Mouse (Mus musculus) limb, embryonic 12.5 days (tissue): ENCODE measurements around the gene Abi3bp. TPM values are rescaled to one million over a fixed set of nuclear protein-coding genes. Genes with fewer than 3 reads are reported as not detected.

Experiments used
- ATAC-seq: fragments of 200-750 bp; cut with Nextera tagmentation; 2 replicates; pipeline ENCODE4 v1.8.0; 2017; ENCODE audit warnings: low read depth, moderate TSS enrichment; ENCODE audit not compliant: insufficient number of reproducible peaks, insufficient read depth, low FRiP score, low TSS enrichment
- H3K27ac ChIP-seq: fragments of 300-500 bp; sonication (generic); 2 replicates; pipeline ENCODE4 v1.5.1; 2016; ENCODE audit warnings: mild to moderate bottlenecking, moderate library complexity
- H3K27me3 ChIP-seq: fragments of 300-500 bp; sonication (generic); 2 replicates; pipeline ENCODE4 v1.6.1; 2016; ENCODE audit warnings: mild to moderate bottlenecking, moderate library complexity
- H3K36me3 ChIP-seq: fragments of 300-500 bp; sonication (generic); 2 replicates; pipeline ENCODE4 v1.6.1; 2016; ENCODE audit warnings: mild to moderate bottlenecking, moderate library complexity
- H3K4me1 ChIP-seq: fragments of 300-500 bp; sonication (generic); replicated peaks from 2 replicates; pipeline ENCODE4 v1.6.1; 2016
- H3K4me2 ChIP-seq: fragments of 300-500 bp; sonication (generic); 2 replicates; pipeline ENCODE4 v1.6.1; 2016; ENCODE audit warnings: mild to moderate bottlenecking, moderate library complexity
- H3K4me3 ChIP-seq: fragments of 300-500 bp; sonication (generic); replicated peaks from 2 replicates; pipeline ENCODE4 v1.5.1; 2016; ENCODE audit warnings: mild to moderate bottlenecking
- H3K9ac ChIP-seq: fragments of 300-500 bp; sonication (generic); replicated peaks from 2 replicates; pipeline ENCODE4 v1.6.1; 2016; ENCODE audit warnings: mild to moderate bottlenecking, moderate library complexity
- H3K9me3 ChIP-seq: fragments of 300-500 bp; sonication (generic); 2 replicates; pipeline ENCODE4 v1.6.1; 2016; ENCODE audit warnings: mild to moderate bottlenecking, moderate library complexity
- WGBS: fragments of 180-500 bp; shearing (Covaris S2); methylation state at CpG from one replicate; pipeline ENCODE4 v1.1.7; 2016; 5-methylcytosine and 5-hydroxymethylcytosine counted together
- polyA plus RNA-seq: library from polyadenylated mRNA; unstranded; fragments of >200 nt; fragmentation: Nextera tagmentation; extraction: Ambion mirVana; gene quantifications from 2 replicates; pipeline ENCODE4 v1.2.1, GENCODE M21; 2016

Abi3bp gene
- polyA plus RNA-seq, 1 experiment from 2014 or later = 0.97 TPM

DNA sequence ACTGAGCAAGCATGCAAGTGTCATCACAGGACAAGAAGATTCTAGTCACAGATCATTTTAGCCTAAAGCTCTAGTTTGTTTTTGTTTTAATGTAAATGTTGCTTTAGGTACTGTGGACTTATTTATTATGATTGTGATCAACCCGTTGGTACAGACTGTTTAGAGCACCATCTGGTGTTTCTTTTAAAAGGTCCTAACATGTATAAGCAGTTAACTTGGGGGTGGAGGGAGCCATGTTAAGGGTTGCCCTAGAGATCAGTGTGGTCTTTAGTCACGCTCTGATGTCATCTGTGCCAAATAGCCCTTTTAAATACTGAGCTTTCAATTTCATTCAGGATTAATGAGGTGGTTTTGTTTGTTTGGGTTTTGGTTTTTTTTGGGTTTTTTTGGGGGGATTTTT, 218.8 kb downstream of the Abi3bp start:
- Histone ChIP-seq H3K4me2 (no peak overlapping the region), H3K4me1 (no peaks in the 10 kb centered on the region), H3K36me3 (peaks cover 62% of the 10 kb centered on the region), H3K27ac (no peak overlapping the region), H3K9ac (no peak overlapping the region), H3K4me3 (no peak overlapping the region), H3K27me3 (no peaks in the 10 kb centered on the region), H3K9me3 (no peaks in the 10 kb centered on the region)
- WGBS = 80% methylated on average over 2 of the region's 2 CpGs
- no peak for ATAC-seq

DNA sequence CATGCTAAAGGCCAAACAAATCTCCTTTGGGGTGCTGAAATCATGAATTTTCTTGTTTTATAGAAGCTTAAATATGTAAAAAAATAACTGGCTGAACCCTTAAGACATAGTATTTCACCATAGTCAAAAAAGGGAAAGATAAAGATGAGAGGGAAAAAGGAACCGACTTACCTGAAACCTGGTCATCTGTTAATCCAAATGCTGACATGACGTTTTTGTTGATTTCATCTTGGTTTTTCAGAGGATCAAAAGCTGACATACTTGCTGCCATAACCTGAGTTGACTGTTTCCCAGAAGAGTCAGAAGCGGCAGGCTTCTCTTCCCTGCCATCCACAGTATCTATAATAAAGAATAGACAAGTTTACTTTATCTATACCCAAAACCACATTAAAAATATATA, 223.2 kb downstream of the Abi3bp start:
- H3K27ac ChIP-seq = no peak overlapping the region
- no peak overlapping the region for H3K9ac ChIP-seq
- peaks cover 56% of the 10 kb centered on the region for H3K36me3 ChIP-seq
- H3K4me3 ChIP-seq = no peak overlapping the region
- H3K4me1 ChIP-seq = no peaks in the 10 kb centered on the region
- ATAC-seq = no peak
- H3K9me3 ChIP-seq = no peaks in the 10 kb centered on the region
- no peaks in the 10 kb centered on the region for H3K27me3 ChIP-seq
- H3K4me2 ChIP-seq = no peak overlapping the region
- 91% methylated on average over 3 of the region's 3 CpGs for WGBS

DNA sequence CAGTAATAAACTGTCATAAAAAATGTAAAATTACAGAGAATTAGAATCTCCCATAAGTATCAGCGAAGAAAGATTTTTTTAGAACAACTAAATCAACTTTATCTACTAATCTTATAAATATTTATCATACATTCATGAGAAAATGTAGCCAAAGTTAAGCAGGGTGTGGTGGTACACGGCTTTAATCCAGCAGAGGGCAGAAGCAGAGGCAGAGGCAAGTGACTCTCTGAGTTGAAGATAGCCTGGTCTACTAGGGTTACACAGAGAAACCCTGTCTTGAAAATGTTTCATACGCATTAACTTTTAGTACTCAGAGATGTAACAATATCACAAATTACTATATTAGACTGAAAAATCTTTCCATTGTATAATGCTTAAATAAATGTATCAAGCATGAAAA, 228.1 kb downstream of the Abi3bp start:
- WGBS = 92% methylated on average over 3 of the region's 3 CpGs
- Histone ChIP-seq H3K4me1 (no peaks in the 10 kb centered on the region), H3K9ac (no peak overlapping the region), H3K27me3 (no peaks in the 10 kb centered on the region), H3K4me2 (no peak overlapping the region), H3K9me3 (no peaks in the 10 kb centered on the region), H3K4me3 (no peak overlapping the region), H3K27ac (no peak overlapping the region), H3K36me3 (peaks cover 66% of the 10 kb centered on the region)
- no peak for ATAC-seq

DNA sequence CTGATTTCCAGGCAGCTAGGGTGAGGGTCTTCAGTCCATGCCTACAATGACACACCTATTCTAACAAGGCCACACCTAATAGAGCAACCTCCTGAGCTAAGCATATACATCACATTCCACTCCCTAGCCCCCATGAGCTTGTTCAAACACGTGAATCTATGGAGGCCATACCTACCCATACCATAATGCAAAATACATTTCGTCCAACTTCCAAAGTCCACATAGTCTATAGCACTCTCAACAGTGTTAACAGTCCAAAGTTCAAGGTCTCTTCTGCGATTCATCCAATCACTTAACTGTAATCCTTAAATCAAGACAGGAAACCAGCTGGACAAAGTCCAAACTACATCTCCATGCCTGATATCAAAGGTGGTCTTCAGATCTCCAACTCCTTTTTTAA, 232.4 kb downstream of the Abi3bp start:
- Histone ChIP-seq H3K9ac (no peak overlapping the region), H3K4me3 (no peak overlapping the region), H3K36me3 (peaks cover 62% of the 10 kb centered on the region), H3K9me3 (no peaks in the 10 kb centered on the region), H3K4me1 (no peaks in the 10 kb centered on the region), H3K27ac (no peak overlapping the region), H3K27me3 (no peaks in the 10 kb centered on the region), H3K4me2 (no peak overlapping the region)
- 93% methylated on average over 3 of the region's 3 CpGs for WGBS
- no peak for ATAC-seq

DNA sequence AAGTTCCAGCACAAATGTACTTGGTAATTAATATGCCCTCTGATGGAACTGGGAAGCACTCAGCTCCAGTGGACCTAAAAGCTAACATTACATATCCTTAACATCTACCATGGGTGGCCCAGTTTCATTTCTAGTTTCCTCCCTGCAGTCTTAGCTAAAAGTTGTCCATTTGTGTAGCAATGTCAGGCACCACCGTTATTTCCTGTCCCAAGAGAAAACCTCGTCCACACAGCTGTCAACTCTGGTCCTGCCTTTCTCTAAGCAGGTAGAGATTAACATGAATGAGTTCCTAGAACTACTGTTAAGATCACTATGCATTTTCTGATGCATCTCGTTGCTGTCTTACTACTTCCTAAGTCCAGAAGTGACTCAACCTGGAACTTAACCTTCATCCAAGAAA, 237.9 kb downstream of the Abi3bp start:
- no peak overlapping the region for H3K27ac ChIP-seq
- peaks cover 21% of the 10 kb centered on the region for H3K36me3 ChIP-seq
- WGBS = 87% methylated on average over 3 of the region's 3 CpGs
- H3K4me1 ChIP-seq = peaks cover 10% of the 10 kb centered on the region
- peak overlapping the region; percentile 68 for H3K4me2 ChIP-seq
- no peaks in the 10 kb centered on the region for H3K9me3 ChIP-seq
- no peak for ATAC-seq
- peak overlapping the region; percentile 78 for H3K4me3 ChIP-seq
- H3K9ac ChIP-seq = no peak overlapping the region
- no peaks in the 10 kb centered on the region for H3K27me3 ChIP-seq

DNA sequence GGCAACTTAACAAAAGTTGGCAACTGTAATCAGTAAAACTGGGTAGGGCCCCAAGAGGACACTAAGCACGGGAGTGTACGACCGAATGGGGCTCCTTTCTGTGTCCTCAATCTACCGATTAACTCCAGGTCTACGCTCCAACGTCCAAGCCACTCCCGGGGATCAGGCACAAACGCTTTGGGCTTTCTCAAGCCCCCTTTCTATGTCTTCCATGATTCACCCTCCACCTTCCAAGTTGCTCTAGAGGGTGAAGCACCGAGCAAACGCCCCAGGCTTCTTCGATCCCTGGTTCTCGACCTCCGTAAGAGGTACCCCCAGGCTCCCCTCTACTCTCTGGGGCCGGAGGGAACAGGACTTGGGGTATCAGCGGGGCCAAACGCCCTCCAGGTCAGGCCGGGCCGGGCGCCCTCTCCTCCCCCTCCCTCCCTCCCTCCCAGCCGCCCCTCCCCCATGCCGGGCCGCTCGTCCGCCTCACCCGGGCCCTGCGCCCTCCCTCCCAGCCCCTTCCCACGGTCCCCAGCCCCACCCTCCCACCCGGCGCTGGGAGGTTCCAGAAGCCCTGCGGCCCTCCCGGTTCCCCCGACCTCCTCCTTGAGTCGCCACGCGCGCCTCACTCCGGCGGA, 239.0 kb downstream of the Abi3bp start:
- Histone ChIP-seq H3K27me3 (no peaks in the 10 kb centered on the region), H3K4me2 (peak overlapping the region; percentile 68), H3K9ac (peak overlapping the region; percentile 85), H3K9me3 (no peaks in the 10 kb centered on the region), H3K4me3 (peak overlapping the region; percentile 78), H3K4me1 (peaks cover 10% of the 10 kb centered on the region), H3K27ac (peak overlapping the region; percentile 99), H3K36me3 (peaks cover 10% of the 10 kb centered on the region)
- WGBS = under 1% methylated on average over 28 of the region's 38 CpGs
- ATAC-seq = peak; percentile 81

DNA sequence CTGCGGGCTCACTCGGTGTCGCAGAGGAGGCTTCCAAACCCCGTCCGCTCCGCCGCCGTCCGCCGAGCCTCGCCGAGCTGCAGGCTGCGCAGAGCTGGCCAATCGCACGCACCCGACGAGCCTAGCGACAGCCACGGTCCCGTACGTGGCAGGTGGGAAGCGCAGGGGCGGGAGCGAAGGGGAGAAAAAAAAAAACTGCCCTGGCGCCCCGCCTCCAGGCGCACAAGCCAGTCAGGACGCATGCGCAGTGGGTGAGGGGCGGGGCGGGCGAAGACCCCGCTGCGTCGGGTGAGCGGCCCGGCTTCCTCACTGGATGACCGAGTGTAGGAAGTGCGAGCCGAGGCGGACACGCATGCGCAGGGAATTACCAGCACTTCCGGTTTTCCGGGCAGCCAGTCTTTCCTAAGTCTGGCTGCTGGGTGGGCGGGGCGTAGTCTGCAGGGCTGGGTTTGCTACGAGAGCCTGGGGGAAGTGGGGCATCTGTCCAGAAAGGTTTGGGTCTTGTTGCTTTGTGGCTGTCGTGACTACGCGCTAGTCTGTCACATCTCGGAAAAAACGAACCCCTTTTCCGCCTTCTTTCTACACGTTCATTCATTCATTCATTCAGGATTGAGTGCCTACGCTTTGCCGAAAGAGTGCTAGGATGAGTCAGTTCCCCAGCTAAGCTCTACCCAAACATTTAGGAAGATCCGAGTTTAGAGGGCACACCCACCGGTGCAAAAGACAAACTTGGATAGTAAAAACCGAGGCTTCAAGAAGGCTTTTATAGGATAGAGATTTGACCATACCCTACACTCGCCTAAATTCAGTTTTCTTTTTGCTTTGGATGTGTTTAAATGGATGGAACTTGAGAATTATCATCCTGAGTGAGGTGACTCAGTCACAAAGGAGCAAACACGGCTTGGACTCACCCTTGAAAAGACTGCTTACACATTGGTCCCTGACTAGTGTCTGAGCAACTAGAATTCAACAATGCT, 239.8 kb downstream of the Abi3bp start, which contains the start of gene Tfg:
Tfg (minus strand) TSS at position 227 of the 977 bp plus-strand sequence.
- Histone ChIP-seq H3K9me3 (no peaks in the 10 kb centered on the region), H3K4me1 (peaks cover 10% of the 10 kb centered on the region), H3K4me2 (peak within 1 kb of the TSS; percentile 68), H3K4me3 (peak within 1 kb of the TSS; percentile 78), H3K9ac (peak within 1 kb of the TSS; percentile 85), H3K36me3 (peaks cover 2% of the 10 kb centered on the region; the same call in 1 of the 2 replicates), H3K27ac (peak within 1 kb of the TSS; percentile 99), H3K27me3 (no peaks in the 10 kb centered on the region)
- peak; percentile 98 for ATAC-seq
- under 1% methylated on average over 60 of the region's 62 CpGs for WGBS

DNA sequence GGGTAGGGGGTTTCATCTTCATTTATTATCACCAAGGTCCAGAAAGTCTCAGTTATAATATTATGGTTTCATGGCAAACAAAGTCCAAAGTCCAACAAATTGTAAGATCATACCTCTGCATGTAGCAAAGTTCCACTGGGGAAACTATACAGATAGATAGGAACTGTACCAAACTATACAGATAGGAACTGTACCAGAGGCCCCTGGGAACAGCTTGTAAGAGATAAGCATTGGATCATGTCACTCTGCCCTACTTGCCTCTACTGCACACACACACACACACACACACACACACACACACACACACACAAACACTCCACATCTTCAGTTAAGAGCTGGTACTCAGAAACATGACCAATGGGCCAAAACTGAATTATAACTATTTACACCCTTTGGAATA, 241.4 kb downstream of the Abi3bp start:
- ATAC-seq = no peak
- no peak overlapping the region for H3K27ac ChIP-seq

DNA sequence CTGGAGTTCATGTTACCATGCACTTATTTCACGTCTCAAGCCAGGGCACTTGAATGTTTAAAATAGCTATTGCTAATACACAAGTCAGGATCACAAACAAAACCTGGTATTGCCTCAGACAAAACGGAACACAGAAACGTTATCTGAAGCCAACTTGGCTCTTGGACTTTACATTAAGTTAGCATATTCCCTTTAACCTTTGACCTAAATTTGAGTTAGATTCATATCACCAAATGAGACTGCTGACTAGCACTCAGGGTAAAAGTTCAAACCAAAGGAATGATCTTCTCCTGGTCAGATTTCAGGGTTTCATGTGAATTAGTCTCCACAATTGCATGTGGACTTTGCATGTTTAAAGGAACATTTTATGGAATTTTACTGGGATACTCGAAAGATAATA, 244.7 kb downstream of the Abi3bp start:
- 67% methylated on average over 4 of the region's 4 CpGs for WGBS

More for the DNA sequence above, 241.4 kb downstream of the Abi3bp start:
- peaks cover 10% of the 10 kb centered on the region for H3K4me1 ChIP-seq
- H3K36me3 ChIP-seq = no peaks in the 10 kb centered on the region
- no peaks in the 10 kb centered on the region for H3K9me3 ChIP-seq
- H3K4me3 ChIP-seq = no peak overlapping the region
- H3K9ac ChIP-seq = no peak overlapping the region
- no peak overlapping the region for H3K4me2 ChIP-seq
- no peaks in the 10 kb centered on the region for H3K27me3 ChIP-seq

DNA sequence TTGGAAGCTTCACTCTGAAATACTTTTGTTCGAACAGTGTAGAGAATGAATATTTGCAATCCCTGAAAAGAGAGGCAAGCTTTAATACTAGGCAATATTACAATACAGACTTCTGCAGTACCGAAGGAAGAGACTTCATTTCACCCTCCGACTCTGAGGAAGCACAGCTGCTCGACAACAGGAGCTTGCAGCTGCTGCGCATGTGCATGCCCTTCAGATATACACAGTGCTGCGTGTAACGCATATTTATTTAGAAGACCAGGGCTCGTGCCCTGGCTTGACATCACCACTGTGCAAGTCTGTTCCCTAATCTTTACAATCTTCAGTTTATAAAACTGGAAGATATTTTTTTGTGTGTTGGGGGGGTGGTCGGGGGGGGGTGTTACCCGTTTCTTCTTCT, 247.2 kb downstream of the Abi3bp start:
- no peak overlapping the region for H3K4me3 ChIP-seq
- H3K9me3 ChIP-seq = no peaks in the 10 kb centered on the region
- no peak for ATAC-seq
- no peaks in the 10 kb centered on the region for H3K36me3 ChIP-seq
- 85% methylated on average over 10 of the region's 10 CpGs for WGBS
- no peak overlapping the region for H3K9ac ChIP-seq
- no peak overlapping the region for H3K27ac ChIP-seq
- no peaks in the 10 kb centered on the region for H3K4me1 ChIP-seq
- no peaks in the 10 kb centered on the region for H3K27me3 ChIP-seq
- no peak overlapping the region for H3K4me2 ChIP-seq

More for the DNA sequence above, 244.7 kb downstream of the Abi3bp start:
- H3K9me3 ChIP-seq = no peaks in the 10 kb centered on the region
- no peak overlapping the region for H3K4me3 ChIP-seq
- no peak overlapping the region for H3K27ac ChIP-seq
- H3K4me1 ChIP-seq = no peaks in the 10 kb centered on the region
- H3K4me2 ChIP-seq = no peak overlapping the region
- H3K9ac ChIP-seq = no peak overlapping the region
- no peaks in the 10 kb centered on the region for H3K27me3 ChIP-seq
- no peaks in the 10 kb centered on the region for H3K36me3 ChIP-seq
- ATAC-seq = no peak

DNA sequence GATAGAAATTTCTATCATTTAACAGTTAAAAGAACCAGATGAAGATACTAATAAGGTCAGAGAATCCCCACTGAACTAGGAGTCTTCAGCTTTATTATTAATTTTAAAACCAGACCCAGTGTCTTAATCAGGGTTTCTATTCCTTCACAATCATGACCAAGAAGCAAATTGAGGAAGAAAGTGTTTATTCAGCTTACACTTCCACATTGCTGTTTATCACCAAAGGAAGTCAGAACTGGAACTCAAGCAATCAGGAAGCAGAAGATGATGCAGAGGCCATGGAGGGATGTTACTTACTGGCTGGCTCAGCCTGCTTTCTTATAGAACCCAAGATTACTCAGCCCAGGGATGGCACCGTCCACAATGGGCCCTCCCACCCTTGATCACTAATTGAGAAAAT, 251.4 kb downstream of the Abi3bp start:
- no peak overlapping the region for H3K27ac ChIP-seq
- no peak overlapping the region for H3K4me2 ChIP-seq
- no peaks in the 10 kb centered on the region for H3K9me3 ChIP-seq
- no peaks in the 10 kb centered on the region for H3K27me3 ChIP-seq
- no peak overlapping the region for H3K9ac ChIP-seq
- no peaks in the 10 kb centered on the region for H3K36me3 ChIP-seq
- ATAC-seq = no peak
- H3K4me1 ChIP-seq = no peaks in the 10 kb centered on the region
- H3K4me3 ChIP-seq = no peak overlapping the region
- WGBS = 36% methylated on average over 1 of the region's 1 CpGs
